Mouse (Mus musculus): ENCODE results near the gene Tipin.

DNA sequence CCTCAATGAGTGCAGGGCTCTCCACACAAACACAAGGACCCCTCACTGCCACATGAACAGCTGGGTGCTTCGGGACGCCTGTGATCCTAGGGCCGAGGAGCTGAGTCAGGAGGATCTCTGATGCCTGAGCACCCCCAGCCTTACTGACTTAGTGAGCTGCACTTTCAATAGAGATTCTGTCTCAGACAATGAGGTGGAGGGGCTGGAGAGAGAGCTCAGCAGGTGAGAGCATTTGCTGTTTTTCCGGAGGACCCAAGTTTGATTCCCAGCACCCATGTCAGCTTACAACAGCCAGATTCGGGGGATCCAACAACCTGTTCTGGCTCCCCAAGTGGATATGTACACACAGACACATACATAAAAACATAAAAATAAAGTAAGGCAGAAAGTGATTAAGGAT, 35.6 kb downstream of the Tipin start:
- TF ChIP-seq CTCF (IDR thresholded peaks at IDR 0.05), result no peak
- TF ChIP-seq EP300 (IDR thresholded peaks at IDR 0.05), result no peak
